Mouse (Mus musculus) hindbrain, embryonic 15.5 days (tissue): Measurements from ENCODE around the gene Psrc1. TPM values are rescaled to one million over a fixed set of nuclear protein-coding genes. Genes with fewer than 3 reads are reported as not detected.

Experiments used
- ATAC-seq: fragments of 200-750 bp; cut with Nextera tagmentation; 2 replicates; pipeline ENCODE4 v1.8.0; 2017; ENCODE audit warnings: low read depth, moderate number of reproducible peaks, moderate TSS enrichment; ENCODE audit not compliant: low FRiP score
- H3K27ac ChIP-seq: fragments of 300-500 bp; sonication (generic); replicated peaks from 2 replicates; pipeline ENCODE4 v1.5.1; 2015; ENCODE audit warnings: mild to moderate bottlenecking, inconsistent platforms
- H3K27me3 ChIP-seq: fragments of 300-500 bp; sonication (generic); 2 replicates; pipeline ENCODE4 v1.6.1; 2015; ENCODE audit warnings: control low read depth, inconsistent platforms
- H3K36me3 ChIP-seq: fragments of 300-500 bp; sonication (generic); 2 replicates; pipeline ENCODE4 v1.6.1; 2015; ENCODE audit warnings: control low read depth, inconsistent platforms
- H3K4me1 ChIP-seq: fragments of 300-500 bp; sonication (generic); replicated peaks from 2 replicates; pipeline ENCODE4 v1.6.1; 2015; ENCODE audit warnings: control low read depth, inconsistent platforms
- H3K4me2 ChIP-seq: fragments of 300-500 bp; sonication (generic); 2 replicates; pipeline ENCODE4 v1.6.1; 2015; ENCODE audit warnings: moderate library complexity, mild to moderate bottlenecking, inconsistent platforms
- H3K4me3 ChIP-seq: fragments of 300-500 bp; sonication (generic); 2 replicates; pipeline ENCODE4 v1.5.1; 2015; ENCODE audit warnings: mild to moderate bottlenecking, inconsistent platforms
- H3K9ac ChIP-seq: fragments of 300-500 bp; sonication (generic); 2 replicates; pipeline ENCODE4 v1.6.1; 2015; ENCODE audit warnings: inconsistent platforms
- H3K9me3 ChIP-seq: fragments of 300-500 bp; sonication (generic); 2 replicates; pipeline ENCODE4 v1.6.1; 2016; ENCODE audit warnings: control low read depth, inconsistent platforms
- WGBS: fragments of 180-500 bp; shearing (Covaris S2); methylation state at CpG from one replicate; pipeline ENCODE4 v1.1.7; 2015; 5-methylcytosine and 5-hydroxymethylcytosine counted together
- polyA plus RNA-seq: library from polyadenylated mRNA; unstranded; fragments of >200 nt; fragmentation: Nextera tagmentation; extraction: Ambion mirVana; gene quantifications from 2 replicates; pipeline ENCODE4 v1.2.1, GENCODE M21; 2015

The Psrc1 gene
- polyA plus RNA-seq, 1 experiment from 2014 or later: 11.5 TPM

DNA sequence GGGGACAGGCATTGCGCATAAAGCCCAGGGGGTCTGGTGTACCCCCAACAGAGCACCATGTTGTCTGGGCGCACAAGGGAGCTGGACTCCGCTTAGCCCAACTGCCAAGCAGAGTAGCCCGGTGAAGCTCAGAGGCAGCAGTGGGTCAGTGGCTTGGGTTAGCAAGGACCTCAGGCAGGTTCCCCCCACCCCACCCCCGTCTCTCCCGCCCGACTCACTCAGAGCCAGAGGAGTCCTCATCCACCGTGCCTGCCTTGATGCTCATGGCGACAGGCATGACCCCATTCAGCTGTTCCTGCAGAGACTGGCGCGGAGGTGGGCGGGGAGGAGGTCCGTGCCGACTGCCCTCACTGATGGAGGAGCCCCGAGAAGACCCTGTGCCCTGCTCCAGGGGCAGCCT is 9.2 kb downstream of the Psrc1 start:
- WGBS: 37% methylated on average over 15 of the region's 15 CpGs

DNA sequence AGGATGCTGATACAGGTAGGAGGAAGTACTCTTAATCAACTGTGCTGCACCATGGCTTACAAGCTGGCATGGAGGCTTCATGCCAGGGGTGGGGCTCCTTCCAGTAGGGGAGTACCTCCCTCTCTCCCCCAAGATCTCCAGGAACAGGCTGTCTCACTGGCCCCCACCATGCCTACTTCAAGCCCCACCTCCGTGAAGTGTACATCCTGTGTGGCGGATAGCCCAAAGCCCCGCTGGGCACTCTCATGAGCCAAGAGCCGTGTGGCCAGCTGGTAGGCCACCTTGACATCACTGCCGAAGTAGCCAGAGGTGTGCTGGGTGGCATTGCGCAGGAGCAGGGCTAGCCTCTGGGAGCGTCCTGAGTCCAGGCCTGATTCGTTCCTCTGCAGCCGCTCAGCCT is 14.6 kb downstream of the Psrc1 start:
- ATAC-seq: no peak
- no peaks in the 10 kb centered on the region for H3K9me3 ChIP-seq
- 91% methylated on average over 9 of the region's 9 CpGs for WGBS
- H3K9ac ChIP-seq: no peak overlapping the region
- H3K36me3 ChIP-seq: peaks cover 80% of the 10 kb centered on the region
- peaks cover 11% of the 10 kb centered on the region for H3K4me1 ChIP-seq
- H3K4me3 ChIP-seq: no peak overlapping the region
- H3K27me3 ChIP-seq: no peaks in the 10 kb centered on the region
- H3K27ac ChIP-seq: no peak overlapping the region
- H3K4me2 ChIP-seq: no peak overlapping the region

More for the DNA sequence above, 9.2 kb downstream of the Psrc1 start:
- Histone ChIP-seq H3K27me3 (no peaks in the 10 kb centered on the region), H3K4me2 (no peak overlapping the region), H3K4me1 (0 out of 2 replicates have a peak, but pooled peaks cover 3% of the 10 kb centered on the region), H3K9ac (no peak overlapping the region), H3K36me3 (peaks cover 51% of the 10 kb centered on the region), H3K9me3 (no peaks in the 10 kb centered on the region), H3K4me3 (no peak overlapping the region), H3K27ac (no peak overlapping the region)
- no peak for ATAC-seq

DNA sequence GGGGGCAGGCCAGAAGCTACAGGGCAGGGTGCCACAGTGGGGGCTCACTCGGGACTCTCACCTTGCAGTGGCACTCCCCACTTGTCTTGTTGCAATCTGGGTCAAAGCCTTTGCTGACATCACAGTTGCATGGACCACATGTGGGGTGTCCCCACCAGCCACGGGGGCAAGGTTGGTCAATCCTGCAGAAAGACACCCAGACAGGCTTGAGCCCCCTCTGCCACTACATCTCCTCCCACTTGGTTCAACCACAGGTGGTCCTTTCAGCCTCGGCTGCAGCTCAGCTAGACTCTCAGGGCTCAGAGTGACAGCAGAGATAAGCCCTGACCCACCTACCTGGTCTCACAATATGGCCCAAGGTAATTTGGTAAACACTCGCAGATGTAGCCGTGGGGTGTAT is 16.8 kb downstream of the Psrc1 start:
- Histone ChIP-seq H3K27ac (no peak overlapping the region), H3K4me1 (peaks cover 16% of the 10 kb centered on the region), H3K4me2 (no peak overlapping the region), H3K4me3 (no peak overlapping the region), H3K9me3 (no peaks in the 10 kb centered on the region), H3K27me3 (no peaks in the 10 kb centered on the region), H3K9ac (no peak overlapping the region), H3K36me3 (peaks cover 79% of the 10 kb centered on the region)
- ATAC-seq: no peak
- WGBS: 86% methylated on average over 5 of the region's 5 CpGs

DNA sequence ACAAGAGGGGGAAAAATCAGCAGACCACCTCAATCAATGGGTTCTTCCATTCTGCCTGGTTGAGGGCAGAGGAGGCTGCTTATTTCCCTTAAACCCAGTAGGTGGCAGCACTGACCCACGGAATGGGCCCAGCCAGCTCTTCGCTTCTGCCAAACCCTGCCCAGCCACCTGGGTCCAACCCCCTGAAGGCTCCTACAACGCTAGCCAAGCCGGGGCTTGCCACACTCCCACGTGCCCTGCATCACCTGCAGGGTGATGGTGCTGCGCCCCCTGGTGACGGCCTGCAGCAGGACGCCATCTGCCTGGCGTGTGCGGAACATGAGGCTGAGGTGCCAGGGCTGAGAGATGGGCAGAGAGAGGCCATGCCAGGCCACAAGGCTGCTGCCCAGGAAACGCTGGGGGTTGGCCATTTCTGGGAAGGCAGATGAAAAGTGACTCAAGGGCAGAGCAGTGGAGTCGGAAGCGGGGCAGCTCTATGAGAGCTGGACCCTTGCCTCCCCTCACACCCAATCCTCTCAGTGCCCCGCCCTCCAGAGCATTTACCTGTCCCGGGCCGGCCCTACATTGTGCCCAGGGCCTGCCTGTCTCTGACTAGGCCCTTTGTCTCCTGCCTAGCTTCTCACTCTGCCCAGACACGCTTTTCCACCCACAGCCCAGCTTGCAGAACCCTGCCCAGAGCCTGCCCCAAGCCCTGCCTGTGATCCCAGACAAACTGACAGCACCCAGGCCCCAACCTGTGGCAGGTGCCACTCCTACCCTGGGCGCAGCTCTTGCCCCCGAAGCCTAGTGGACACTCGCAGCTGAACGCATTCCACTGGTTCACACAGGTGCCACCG is 18.3 kb downstream of the Psrc1 start:
- no peak overlapping the region for H3K4me2 ChIP-seq
- peak overlapping the region; percentile 64 for H3K27ac ChIP-seq
- H3K4me1 ChIP-seq: peaks cover 30% of the 10 kb centered on the region
- H3K9me3 ChIP-seq: no peaks in the 10 kb centered on the region
- 34% methylated on average over 22 of the region's 22 CpGs for WGBS
- peak; percentile 72 for ATAC-seq
- H3K4me3 ChIP-seq: no peak overlapping the region
- no peak overlapping the region for H3K9ac ChIP-seq
- peaks cover 73% of the 10 kb centered on the region for H3K36me3 ChIP-seq
- no peaks in the 10 kb centered on the region for H3K27me3 ChIP-seq

DNA sequence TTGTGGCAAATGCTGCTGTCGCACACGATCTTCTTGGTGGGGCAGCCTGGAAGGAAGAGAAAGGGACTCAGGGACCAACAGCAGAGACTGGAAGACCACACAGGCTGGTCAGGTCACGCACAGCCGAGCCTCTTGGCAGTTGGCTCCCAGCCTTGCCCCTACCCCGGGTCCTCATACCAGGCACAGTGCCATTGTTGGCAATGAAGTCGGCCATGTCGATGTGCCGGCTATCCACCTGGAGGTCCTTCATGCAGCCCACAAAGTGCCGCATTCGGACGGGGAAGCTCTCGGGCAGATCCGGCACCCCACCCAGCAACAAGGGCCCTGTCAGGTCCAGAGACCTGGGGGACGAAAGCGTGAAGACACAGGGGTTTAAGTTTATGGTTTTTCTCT is 18.9 kb downstream of the Psrc1 start:
- H3K27me3 ChIP-seq: no peaks in the 10 kb centered on the region
- H3K9me3 ChIP-seq: no peaks in the 10 kb centered on the region
- no peak overlapping the region for H3K4me2 ChIP-seq
- H3K4me3 ChIP-seq: no peak overlapping the region
- H3K4me1 ChIP-seq: peaks cover 34% of the 10 kb centered on the region
- H3K27ac ChIP-seq: peak overlapping the region; percentile 64
- no peak overlapping the region for H3K9ac ChIP-seq
- ATAC-seq: no peak
- WGBS: 58% methylated on average over 15 of the region's 15 CpGs
- peaks cover 71% of the 10 kb centered on the region for H3K36me3 ChIP-seq

DNA sequence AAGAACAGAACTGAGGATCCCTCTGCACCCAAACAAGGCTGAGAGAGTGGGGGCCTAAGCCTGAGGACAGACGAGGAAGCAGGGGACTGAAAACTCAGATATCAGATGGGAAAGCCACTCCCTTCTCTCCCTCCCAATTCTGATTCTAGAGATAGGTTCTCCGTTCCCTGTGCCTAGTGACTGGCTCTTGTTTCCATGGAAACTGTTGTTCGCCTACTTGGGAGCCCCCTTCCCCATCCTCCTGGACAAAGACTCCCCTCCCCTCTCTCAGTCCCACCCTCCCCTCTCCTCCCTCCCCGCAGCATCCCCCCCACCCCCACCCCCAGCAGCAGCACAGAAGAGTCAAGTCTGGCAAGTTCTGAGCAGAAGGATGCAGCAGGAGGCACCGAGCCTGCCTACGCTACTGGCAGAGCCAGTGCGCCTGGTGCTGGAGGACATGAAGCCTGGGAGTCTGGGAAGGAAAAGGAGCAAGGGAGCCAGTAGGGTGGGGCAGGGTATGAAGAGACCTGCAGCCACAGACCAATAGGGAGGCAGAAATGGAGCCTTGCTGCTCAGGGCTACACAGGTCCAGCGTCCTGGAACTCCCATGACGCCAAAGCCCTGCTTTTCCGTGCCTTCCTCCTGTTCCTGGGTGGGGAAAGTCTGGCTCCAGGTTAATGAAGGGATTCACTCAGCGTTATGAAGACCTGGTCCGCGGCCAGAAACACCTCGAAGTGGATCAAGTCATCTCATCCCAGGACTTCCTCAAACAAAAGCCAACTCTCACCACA is 22.1 kb downstream of the Psrc1 start:
- H3K9ac ChIP-seq: no peak overlapping the region

DNA sequence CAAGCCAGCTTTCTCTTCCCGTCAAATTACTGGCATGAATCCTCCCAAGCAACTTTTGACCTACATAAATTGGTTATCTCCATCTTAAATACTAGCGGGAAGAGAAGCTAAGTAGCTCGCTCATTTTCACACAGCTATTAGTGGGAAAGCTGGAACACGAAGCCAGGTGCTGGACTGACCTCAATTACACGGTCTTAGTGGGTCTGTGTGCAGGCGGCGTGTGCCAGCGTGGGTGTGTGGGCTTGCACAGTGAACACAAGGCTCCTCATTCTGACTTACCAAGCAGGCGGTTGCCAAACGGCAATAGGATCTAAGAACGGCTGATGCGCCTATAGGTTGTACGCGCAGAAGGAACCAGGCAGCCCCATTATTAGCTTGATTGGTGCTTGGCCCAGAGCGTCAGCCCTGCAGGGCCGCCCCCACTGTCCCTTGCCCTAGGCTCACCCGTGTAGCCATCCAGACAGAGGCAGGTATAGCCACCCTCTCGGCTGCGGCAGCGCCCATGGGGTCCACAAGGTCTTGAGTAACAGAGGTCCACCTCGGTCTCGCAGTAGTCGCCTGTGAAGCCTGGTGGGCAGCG is 22.8 kb downstream of the Psrc1 start:
- H3K27ac ChIP-seq: peak overlapping the region; percentile 14
- H3K4me1 ChIP-seq: peaks cover 69% of the 10 kb centered on the region
- no peak overlapping the region for H3K9ac ChIP-seq
- 53% methylated on average over 24 of the region's 24 CpGs for WGBS
- no peaks in the 10 kb centered on the region for H3K9me3 ChIP-seq
- no peaks in the 10 kb centered on the region for H3K27me3 ChIP-seq
- peaks cover 34% of the 10 kb centered on the region for H3K36me3 ChIP-seq
- no peak overlapping the region for H3K4me3 ChIP-seq
- no peak for ATAC-seq
- no peak overlapping the region for H3K4me2 ChIP-seq

More for the DNA sequence above, 22.1 kb downstream of the Psrc1 start:
- ATAC-seq: no peak
- peak overlapping the region; percentile 2; the same call in 1 of the 2 replicates for H3K4me2 ChIP-seq
- H3K36me3 ChIP-seq: peaks cover 40% of the 10 kb centered on the region
- WGBS: 14% methylated on average over 14 of the region's 14 CpGs
- H3K4me1 ChIP-seq: peaks cover 62% of the 10 kb centered on the region
- H3K27me3 ChIP-seq: no peaks in the 10 kb centered on the region
- H3K4me3 ChIP-seq: no peak overlapping the region
- H3K27ac ChIP-seq: peak overlapping the region; percentile 14
- H3K9me3 ChIP-seq: no peaks in the 10 kb centered on the region

DNA sequence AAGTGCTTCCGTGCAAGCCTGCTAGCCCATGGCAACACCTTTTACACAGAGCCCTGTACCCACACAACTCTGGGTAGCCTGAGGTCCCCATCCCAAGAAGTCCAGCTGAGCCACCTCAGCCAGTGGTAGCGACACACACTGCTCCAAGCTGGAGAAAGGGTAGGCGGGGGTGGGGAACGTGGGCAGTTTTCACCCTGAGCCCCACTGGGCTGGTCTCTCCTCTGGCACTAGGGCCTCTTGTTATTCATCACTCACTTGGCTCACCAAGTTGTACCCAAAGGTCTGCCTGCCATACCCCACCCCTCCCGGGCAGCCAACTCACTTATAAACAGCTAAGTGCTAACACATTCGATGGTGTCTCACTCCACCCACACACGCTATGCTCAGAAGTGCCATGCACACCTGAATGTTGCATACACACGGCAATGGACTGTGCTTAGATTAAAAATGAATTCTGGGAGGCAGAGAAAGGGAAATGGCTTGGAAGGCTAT is 24.9 kb downstream of the Psrc1 start:
- Histone ChIP-seq H3K4me1 (peaks cover 80% of the 10 kb centered on the region), H3K36me3 (peaks cover 37% of the 10 kb centered on the region), H3K9me3 (no peaks in the 10 kb centered on the region), H3K4me2 (no peak overlapping the region), H3K27ac (no peak overlapping the region), H3K9ac (no peak overlapping the region), H3K27me3 (no peaks in the 10 kb centered on the region), H3K4me3 (no peak overlapping the region)
- WGBS: 75% methylated on average over 8 of the region's 8 CpGs
- ATAC-seq: no peak

DNA sequence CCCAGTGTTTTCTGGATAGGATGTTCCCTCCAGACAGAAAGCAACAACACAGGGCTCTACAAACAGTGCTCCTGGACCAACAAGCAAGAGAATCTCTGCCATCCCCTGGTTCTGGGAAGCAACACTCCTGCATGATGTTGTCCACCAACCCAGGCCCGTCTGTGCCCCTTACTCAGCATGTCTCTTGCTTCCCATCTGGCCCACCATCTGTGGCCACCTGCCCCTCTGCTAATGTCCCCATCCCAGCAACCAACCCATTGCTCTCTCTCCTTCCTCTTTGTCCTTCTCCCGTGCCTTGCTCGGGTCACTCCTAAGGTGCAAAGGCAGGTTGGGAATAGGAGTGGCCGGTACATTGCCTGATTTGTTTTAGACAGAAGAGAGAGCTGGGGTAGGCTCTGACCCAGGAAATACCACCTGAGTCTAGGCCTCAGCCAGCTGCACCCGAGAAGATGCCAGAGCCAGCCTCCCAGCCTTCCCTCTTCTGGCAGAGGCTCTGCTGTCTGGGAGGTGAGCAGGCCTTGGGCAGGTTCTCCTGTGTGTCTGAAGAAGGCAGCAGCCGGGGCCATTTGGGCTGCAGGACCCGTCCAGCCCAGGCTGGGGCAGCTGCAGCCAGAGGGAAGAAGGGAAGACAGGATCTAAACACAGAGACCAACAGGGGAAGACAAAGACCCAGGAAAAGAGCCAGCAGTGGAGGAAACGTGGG is 26.2 kb downstream of the Psrc1 start:
- Histone ChIP-seq H3K9ac (peak overlapping the region; percentile 51), H3K4me3 (peak overlapping the region; percentile 35), H3K4me1 (peaks cover 92% of the 10 kb centered on the region), H3K27ac (peak overlapping the region; percentile 91), H3K36me3 (peaks cover 34% of the 10 kb centered on the region), H3K9me3 (no peaks in the 10 kb centered on the region), H3K4me2 (peak overlapping the region; percentile 83), H3K27me3 (no peaks in the 10 kb centered on the region)
- ATAC-seq: peak; percentile 8
- 10% methylated on average over 8 of the region's 8 CpGs for WGBS

DNA sequence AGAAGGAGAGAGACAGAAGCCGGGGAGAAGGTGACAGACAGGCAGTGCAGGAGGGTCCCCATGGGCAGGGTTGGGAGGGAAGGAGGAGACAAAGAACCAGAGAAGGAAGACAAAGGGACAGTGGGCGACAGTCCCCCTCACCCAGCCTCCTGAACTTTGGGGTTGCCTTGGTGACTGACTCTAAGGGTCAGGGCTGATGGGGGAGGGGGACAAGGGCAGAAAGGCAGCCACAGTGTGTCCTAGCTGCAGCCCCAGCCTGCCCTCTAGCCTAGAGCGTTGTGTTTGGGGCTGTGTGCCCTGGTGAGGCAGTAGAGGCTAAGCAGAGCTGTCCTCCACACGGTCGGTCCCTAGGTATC is 26.7 kb downstream of the Psrc1 start:
- no peaks in the 10 kb centered on the region for H3K27me3 ChIP-seq
- ATAC-seq: peak; percentile 20
- H3K9me3 ChIP-seq: no peaks in the 10 kb centered on the region
- peak overlapping the region; percentile 83 for H3K4me2 ChIP-seq
- H3K27ac ChIP-seq: peak overlapping the region; percentile 91
- peaks cover 92% of the 10 kb centered on the region for H3K4me1 ChIP-seq
- 0% methylated on average over 5 of the region's 5 CpGs for WGBS
- H3K4me3 ChIP-seq: peak overlapping the region; percentile 35
- peak overlapping the region; percentile 51 for H3K9ac ChIP-seq
- peaks cover 32% of the 10 kb centered on the region for H3K36me3 ChIP-seq

DNA sequence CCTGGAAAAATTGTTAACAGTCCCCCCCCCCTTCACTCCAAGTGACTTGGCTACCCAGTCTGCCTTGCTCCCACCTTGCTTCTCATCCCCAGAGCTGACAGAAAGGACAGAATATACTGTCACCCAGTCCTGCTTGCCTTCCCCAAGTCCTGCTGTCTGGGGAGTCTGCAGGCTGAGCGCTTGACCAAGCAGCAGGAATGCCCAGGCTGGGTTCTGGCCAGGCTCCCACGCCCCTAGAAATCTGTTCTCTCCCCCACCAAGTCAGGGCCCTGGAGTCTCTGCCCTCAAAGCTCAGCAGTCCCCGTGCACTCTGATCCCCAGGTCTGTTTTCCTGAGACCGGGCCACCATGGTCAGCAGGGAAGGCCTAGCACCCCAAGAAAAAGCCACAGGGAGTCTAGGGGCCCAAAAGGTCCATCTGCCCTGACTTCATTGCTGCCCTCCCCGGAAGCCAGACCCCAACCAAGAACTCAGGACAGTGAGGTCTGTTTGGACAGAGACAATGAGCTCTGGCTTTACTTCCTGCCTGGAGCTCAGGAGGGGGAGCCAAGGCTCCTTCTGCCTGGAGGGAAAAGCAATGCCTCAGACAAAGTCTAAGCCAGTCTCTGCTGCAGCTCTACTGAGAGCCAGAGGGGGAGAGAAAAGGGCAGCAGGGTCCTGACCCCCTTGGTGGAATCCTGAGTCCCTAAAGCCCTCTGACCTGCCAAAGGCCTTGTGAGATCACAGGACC is 27.6 kb downstream of the Psrc1 start:
- no peaks in the 10 kb centered on the region for H3K9me3 ChIP-seq
- 9% methylated on average over 5 of the region's 5 CpGs for WGBS
- H3K36me3 ChIP-seq: peaks cover 30% of the 10 kb centered on the region
- peaks cover 87% of the 10 kb centered on the region for H3K4me1 ChIP-seq
- no peak for ATAC-seq
- H3K27ac ChIP-seq: peak overlapping the region; percentile 91
- peak overlapping the region; percentile 51 for H3K9ac ChIP-seq
- no peaks in the 10 kb centered on the region for H3K27me3 ChIP-seq
- H3K4me2 ChIP-seq: peak overlapping the region; percentile 83
- peak overlapping the region; percentile 35 for H3K4me3 ChIP-seq
